Mouse (Mus musculus): ENCODE results near the gene A830031A19Rik. TPM values are rescaled to one million over a fixed set of nuclear protein-coding genes. Genes with fewer than 3 reads are reported as not detected.
A peak's percentile ranks its signal among the peaks of the same experiment; 100 is the strongest.

A830031A19Rik gene
- polyA plus RNA-seq, 1 experiment = 1.2 TPM

DNA sequence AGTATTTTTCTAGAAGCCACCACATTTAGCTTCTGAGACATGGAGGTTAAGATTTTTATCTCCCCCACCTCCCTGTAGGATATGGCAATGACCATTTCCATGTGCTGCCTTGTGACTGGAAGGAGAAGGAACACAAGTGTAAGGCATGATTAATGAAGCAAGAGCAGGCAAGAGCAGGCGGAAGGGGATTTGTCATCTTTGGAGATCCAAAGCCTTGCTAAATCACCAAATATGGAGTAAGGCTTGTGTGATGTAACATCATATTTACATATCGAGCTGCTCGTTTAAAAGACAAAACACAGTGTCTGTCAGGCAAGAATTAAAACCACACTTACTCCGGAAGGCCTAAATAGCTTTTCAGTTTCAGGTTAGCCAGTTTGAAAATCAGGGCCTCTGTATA lies 12.2 kb upstream of the A830031A19Rik start:
- no peak overlapping the region; the same call in 1 of the 2 replicates for H3K4me3 ChIP-seq (ENCODE audit: insufficient read depth, low read length)
- H3K27ac ChIP-seq (ENCODE audit: insufficient read depth, low read length) = peak overlapping the region; percentile 93; the same call in 1 of the 2 replicates
- peaks cover 21% of the 10 kb centered on the region for H3K4me1 ChIP-seq (ENCODE audit: control insufficient read depth, insufficient read depth, low read length)
- TF ChIP-seq CTCF (IDR thresholded peaks at IDR 0.05; ENCODE audit: extremely low read depth, insufficient read depth, low read length) (no peak), POLR2A (IDR thresholded peaks at IDR 0.05; ENCODE audit: extremely low read depth, insufficient read depth, low read length) (no peak)

GRCm38 (mm10) chr11:24085986-24086385 lies 11.1 kb upstream of the A830031A19Rik start:
- no peak overlapping the region for H3K4me3 ChIP-seq (ENCODE audit: insufficient read depth, low read length)
- H3K4me1 ChIP-seq (ENCODE audit: control insufficient read depth, insufficient read depth, low read length) = peaks cover 18% of the 10 kb centered on the region
- H3K27ac ChIP-seq (ENCODE audit: insufficient read depth, low read length) = peak overlapping the region; percentile 73
- no peak for TF ChIP-seq CTCF (IDR thresholded peaks at IDR 0.05; ENCODE audit: extremely low read depth, insufficient read depth, low read length)
- TF ChIP-seq POLR2A (IDR thresholded peaks at IDR 0.05; ENCODE audit: extremely low read depth, insufficient read depth, low read length) = no peak

DNA sequence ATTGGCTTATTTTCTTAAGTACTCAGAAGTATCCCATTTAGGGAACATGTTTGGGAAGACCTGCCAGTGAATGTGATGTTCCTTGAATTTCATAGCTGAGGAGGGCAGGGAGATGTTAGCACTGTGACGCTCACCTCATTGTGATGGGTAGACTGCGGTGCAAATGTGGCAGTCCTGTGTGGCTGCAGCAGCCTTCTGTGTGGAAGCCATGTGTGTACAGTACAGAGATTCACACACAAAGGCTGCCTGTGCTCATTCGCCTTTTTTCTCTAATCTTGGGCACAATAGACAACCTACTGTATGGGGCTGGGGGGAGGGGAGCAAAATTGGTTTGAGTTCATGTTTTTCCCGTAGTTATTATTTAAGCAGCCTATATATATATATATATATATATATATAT lies 9.7 kb upstream of the A830031A19Rik start:
- Histone ChIP-seq H3K4me1 (ENCODE audit: control insufficient read depth, insufficient read depth, low read length) (peaks cover 16% of the 10 kb centered on the region), H3K27ac (ENCODE audit: insufficient read depth, low read length) (0 out of 2 replicates have a peak overlapping the region, but pooled peaks have one; percentile 6), H3K4me3 (ENCODE audit: insufficient read depth, low read length) (peak overlapping the region; percentile 89)
- TF ChIP-seq POLR2A (IDR thresholded peaks at IDR 0.05; ENCODE audit: extremely low read depth, insufficient read depth, low read length) = no peak
- TF ChIP-seq CTCF (IDR thresholded peaks at IDR 0.05; ENCODE audit: extremely low read depth, insufficient read depth, low read length) = no peak

GRCm38 (mm10) chr11:24084077-24084476 lies 9.2 kb upstream of the A830031A19Rik start:
- Histone ChIP-seq H3K27ac (ENCODE audit: insufficient read depth, low read length) (0 out of 2 replicates have a peak overlapping the region, but pooled peaks have one; percentile 6), H3K4me1 (ENCODE audit: control insufficient read depth, insufficient read depth, low read length) (peaks cover 14% of the 10 kb centered on the region), H3K4me3 (ENCODE audit: insufficient read depth, low read length) (peak overlapping the region; percentile 89; the same call in 1 of the 2 replicates)
- TF ChIP-seq CTCF (IDR thresholded peaks at IDR 0.05; ENCODE audit: extremely low read depth, insufficient read depth, low read length) = no peak
- TF ChIP-seq POLR2A (IDR thresholded peaks at IDR 0.05; ENCODE audit: extremely low read depth, insufficient read depth, low read length) = no peak

DNA sequence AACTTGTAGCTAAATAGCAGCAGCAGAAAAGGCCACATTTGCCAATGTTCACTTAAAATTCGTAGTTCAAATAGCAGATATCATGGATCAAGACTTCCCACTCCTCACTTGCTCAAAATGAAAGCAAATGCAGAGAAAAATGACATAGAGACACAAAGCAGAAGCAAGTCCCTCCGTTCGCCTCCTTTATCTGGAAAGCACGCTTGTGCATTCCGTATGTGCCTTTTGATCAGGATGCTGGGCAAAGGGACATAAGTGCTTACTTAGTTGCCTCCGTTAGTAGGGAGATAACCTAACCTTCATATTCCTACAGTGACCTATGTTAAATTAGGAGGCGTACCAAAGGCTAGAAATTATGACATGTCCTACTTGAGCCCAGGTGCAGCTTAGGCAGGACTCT lies 8.6 kb upstream of the A830031A19Rik start:
- no peak for TF ChIP-seq POLR2A (IDR thresholded peaks at IDR 0.05; ENCODE audit: extremely low read depth, insufficient read depth, low read length)
- TF ChIP-seq CTCF (IDR thresholded peaks at IDR 0.05; ENCODE audit: extremely low read depth, insufficient read depth, low read length) = no peak
- Histone ChIP-seq H3K4me3 (ENCODE audit: insufficient read depth, low read length) (peak overlapping the region; percentile 89), H3K4me1 (ENCODE audit: control insufficient read depth, insufficient read depth, low read length) (peaks cover 13% of the 10 kb centered on the region)

GRCm38 (mm10) chr11:24083076-24083405 lies 8.2 kb upstream of the A830031A19Rik start:
- peak overlapping the region; percentile 89 for H3K27ac ChIP-seq (ENCODE audit: insufficient read depth, low read length)
- TF ChIP-seq POLR2A (IDR thresholded peaks at IDR 0.05; ENCODE audit: extremely low read depth, insufficient read depth, low read length) (no peak), CTCF (IDR thresholded peaks at IDR 0.05; ENCODE audit: extremely low read depth, insufficient read depth, low read length) (no peak)
- peak overlapping the region; percentile 89; the same call in 1 of the 2 replicates for H3K4me3 ChIP-seq (ENCODE audit: insufficient read depth, low read length)
- peaks cover 11% of the 10 kb centered on the region for H3K4me1 ChIP-seq (ENCODE audit: control insufficient read depth, insufficient read depth, low read length)

More for the DNA sequence above, 8.6 kb upstream of the A830031A19Rik start:
- peak overlapping the region; percentile 89 for H3K27ac ChIP-seq (ENCODE audit: insufficient read depth, low read length)

GRCm38 (mm10) chr11:24082385-24083075 lies 7.7 kb upstream of the A830031A19Rik start:
- peak overlapping the region; percentile 49; the same call in 1 of the 2 replicates for H3K27ac ChIP-seq (ENCODE audit: insufficient read depth, low read length)
- H3K4me1 ChIP-seq (ENCODE audit: control insufficient read depth, insufficient read depth, low read length) = peaks cover 9% of the 10 kb centered on the region
- peak overlapping the region; percentile 89 for H3K4me3 ChIP-seq (ENCODE audit: insufficient read depth, low read length)
- no peak for TF ChIP-seq POLR2A (IDR thresholded peaks at IDR 0.05; ENCODE audit: extremely low read depth, insufficient read depth, low read length)
- no peak for TF ChIP-seq CTCF (IDR thresholded peaks at IDR 0.05; ENCODE audit: extremely low read depth, insufficient read depth, low read length)

DNA sequence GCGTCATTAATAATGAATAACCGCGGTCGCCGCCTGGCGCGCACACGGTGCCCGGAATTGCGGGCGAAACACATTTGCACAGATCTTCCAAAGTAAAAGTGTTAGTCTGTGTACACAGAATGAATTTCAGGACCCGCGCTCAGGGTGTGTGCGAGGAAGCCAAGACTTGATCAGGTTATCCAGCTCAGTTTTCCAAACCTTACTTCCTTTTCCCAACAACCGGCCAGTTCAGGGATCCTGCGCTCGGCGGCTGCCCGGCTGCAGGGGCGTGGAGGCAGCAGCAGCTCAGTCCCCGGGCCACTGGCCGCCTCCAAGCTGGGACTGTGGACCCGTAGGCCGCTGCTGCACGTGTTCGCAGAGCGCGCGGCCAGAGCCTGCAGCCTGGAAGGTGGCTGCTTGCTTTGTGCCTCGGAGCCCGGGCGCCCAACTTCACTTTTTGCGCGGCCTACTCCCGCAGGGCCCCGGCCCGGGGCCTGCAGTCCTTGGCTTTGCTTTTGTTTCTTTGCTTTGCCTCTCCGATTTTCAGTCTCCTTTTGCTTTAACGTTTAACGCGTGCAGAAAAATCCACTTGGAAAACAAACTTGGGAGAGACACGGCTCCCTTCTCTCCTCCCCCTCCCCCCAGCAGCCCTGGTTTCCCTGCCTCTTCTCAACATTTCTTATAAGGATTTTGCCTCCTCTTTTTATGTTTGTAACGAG lies 7.0 kb upstream of the A830031A19Rik start:
- H3K4me3 ChIP-seq (ENCODE audit: insufficient read depth, low read length) = peak overlapping the region; percentile 89
- peaks cover 7% of the 10 kb centered on the region for H3K4me1 ChIP-seq (ENCODE audit: control insufficient read depth, insufficient read depth, low read length)
- peak overlapping the region; percentile 95 for H3K27ac ChIP-seq (ENCODE audit: insufficient read depth, low read length)
- TF ChIP-seq CTCF (IDR thresholded peaks at IDR 0.05; ENCODE audit: extremely low read depth, insufficient read depth, low read length) (no peak), POLR2A (IDR thresholded peaks at IDR 0.05; ENCODE audit: extremely low read depth, insufficient read depth, low read length) (no peak)

- peak overlapping the region; percentile 96 for H3K27ac ChIP-seq (ENCODE audit: insufficient read depth, low read length)
Measured at GRCm38 (mm10) chr11:24081016-24081686, 6.3 kb upstream of the A830031A19Rik start.

More at GRCm38 (mm10) chr11:24081016-24081686, 6.3 kb upstream of the A830031A19Rik start:
- TF ChIP-seq POLR2A (IDR thresholded peaks at IDR 0.05; ENCODE audit: extremely low read depth, insufficient read depth, low read length) = no peak
- TF ChIP-seq CTCF (IDR thresholded peaks at IDR 0.05; ENCODE audit: extremely low read depth, insufficient read depth, low read length) = peak; percentile 42
- Histone ChIP-seq H3K4me1 (ENCODE audit: control insufficient read depth, insufficient read depth, low read length) (peaks cover 7% of the 10 kb centered on the region), H3K4me3 (ENCODE audit: insufficient read depth, low read length) (peak overlapping the region; percentile 89)

Measured in cortical plate, adult 2 months (tissue).